Mouse (Mus musculus) heart, embryonic 13.5 days (tissue): Measurements from ENCODE around the gene Uimc1. TPM values are rescaled to one million over a fixed set of nuclear protein-coding genes. Genes with fewer than 3 reads are reported as not detected.

ENCODE experiments used
- ATAC-seq: fragments of 200-750 bp; cut with Nextera tagmentation; 2 replicates; pipeline ENCODE4 v1.8.0; 2017; ENCODE audit warnings: moderate TSS enrichment; ENCODE audit not compliant: insufficient number of reproducible peaks, low FRiP score, low TSS enrichment; ENCODE audit errors: extremely low read depth
- H3K27ac ChIP-seq: fragments of 300-500 bp; sonication (generic); replicated peaks from 2 replicates; pipeline ENCODE4 v1.5.1; 2015; ENCODE audit warnings: moderate library complexity, mild to moderate bottlenecking, inconsistent platforms
- H3K27me3 ChIP-seq: fragments of 300-500 bp; sonication (generic); replicated peaks from 2 replicates; pipeline ENCODE4 v1.6.1; 2015; ENCODE audit warnings: mild to moderate bottlenecking, inconsistent platforms
- H3K36me3 ChIP-seq: fragments of 300-500 bp; sonication (generic); 2 replicates; pipeline ENCODE4 v1.6.1; 2015; ENCODE audit warnings: mild to moderate bottlenecking, inconsistent platforms
- H3K4me1 ChIP-seq: fragments of 300-500 bp; sonication (generic); 2 replicates; pipeline ENCODE4 v1.6.1; 2015; ENCODE audit warnings: inconsistent platforms
- H3K4me2 ChIP-seq: fragments of 300-500 bp; sonication (generic); 2 replicates; pipeline ENCODE4 v1.6.1; 2015; ENCODE audit warnings: inconsistent platforms, mild to moderate bottlenecking, moderate library complexity
- H3K4me3 ChIP-seq: fragments of 300-500 bp; sonication (generic); 2 replicates; pipeline ENCODE4 v1.5.1; 2015; ENCODE audit warnings: moderate library complexity, mild to moderate bottlenecking, inconsistent platforms
- H3K9ac ChIP-seq: fragments of 300-500 bp; sonication (generic); 2 replicates; pipeline ENCODE4 v1.6.1; 2015; ENCODE audit warnings: inconsistent platforms, mild to moderate bottlenecking, moderate library complexity
- H3K9me3 ChIP-seq: fragments of 300-500 bp; sonication (generic); 2 replicates; pipeline ENCODE4 v1.6.1; 2016; ENCODE audit warnings: inconsistent platforms
- WGBS: fragments of 180-500 bp; shearing (Covaris S2); methylation state at CpG from one replicate; pipeline ENCODE4 v1.1.7; 2015; ENCODE audit warnings: mixed read lengths; 5-methylcytosine and 5-hydroxymethylcytosine counted together
- polyA plus RNA-seq: library from polyadenylated mRNA; unstranded; fragments of >200 nt; fragmentation: Nextera tagmentation; extraction: Ambion mirVana; gene quantifications from 2 replicates; pipeline ENCODE4 v1.2.1, GENCODE M21; 2015

The Uimc1 gene
- polyA plus RNA-seq, 1 experiment from 2014 or later, result 16.1 TPM

DNA sequence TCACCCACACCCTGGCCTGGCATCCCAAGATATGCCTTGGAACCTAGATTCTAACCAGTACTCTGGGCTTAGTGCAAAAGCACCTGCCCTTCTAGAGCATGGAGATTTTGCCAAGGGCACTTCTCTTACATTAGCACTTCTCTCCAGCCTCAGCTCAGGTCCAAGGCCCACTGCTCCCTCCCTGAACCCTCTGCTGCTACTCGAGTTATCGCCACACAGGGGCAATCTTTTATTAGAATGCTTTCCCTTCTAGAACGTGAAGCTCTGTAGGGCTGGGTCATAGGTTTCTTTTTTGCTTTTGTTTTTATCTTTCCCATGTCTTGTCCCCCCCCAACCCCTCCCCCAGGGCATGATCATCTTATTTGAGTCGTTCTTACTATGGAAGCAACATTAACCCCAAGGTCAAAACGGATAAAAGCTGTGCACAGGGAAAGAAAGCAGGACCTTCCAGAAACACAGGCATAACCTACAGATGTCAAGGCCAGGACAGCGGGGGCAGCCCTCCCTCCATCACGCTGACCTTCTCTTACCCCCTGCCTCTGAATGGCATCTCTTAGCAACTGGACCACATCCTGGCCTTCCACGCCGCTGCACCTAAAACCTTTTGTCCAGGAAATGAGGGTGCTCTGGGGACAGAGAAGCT lies 86.3 kb downstream of the Uimc1 start:
- no peak overlapping the region for H3K4me3 ChIP-seq
- no peak overlapping the region for H3K4me2 ChIP-seq
- no peak overlapping the region for H3K27ac ChIP-seq
- H3K9me3 ChIP-seq, result no peaks in the 10 kb centered on the region
- no peaks in the 10 kb centered on the region for H3K36me3 ChIP-seq
- H3K27me3 ChIP-seq, result peaks cover 47% of the 10 kb centered on the region
- ATAC-seq, result no peak
- WGBS, result 30% methylated on average over 9 of the region's 9 CpGs
- peaks cover 6% of the 10 kb centered on the region; the same call in 1 of the 2 replicates for H3K4me1 ChIP-seq
- no peak overlapping the region for H3K9ac ChIP-seq

DNA sequence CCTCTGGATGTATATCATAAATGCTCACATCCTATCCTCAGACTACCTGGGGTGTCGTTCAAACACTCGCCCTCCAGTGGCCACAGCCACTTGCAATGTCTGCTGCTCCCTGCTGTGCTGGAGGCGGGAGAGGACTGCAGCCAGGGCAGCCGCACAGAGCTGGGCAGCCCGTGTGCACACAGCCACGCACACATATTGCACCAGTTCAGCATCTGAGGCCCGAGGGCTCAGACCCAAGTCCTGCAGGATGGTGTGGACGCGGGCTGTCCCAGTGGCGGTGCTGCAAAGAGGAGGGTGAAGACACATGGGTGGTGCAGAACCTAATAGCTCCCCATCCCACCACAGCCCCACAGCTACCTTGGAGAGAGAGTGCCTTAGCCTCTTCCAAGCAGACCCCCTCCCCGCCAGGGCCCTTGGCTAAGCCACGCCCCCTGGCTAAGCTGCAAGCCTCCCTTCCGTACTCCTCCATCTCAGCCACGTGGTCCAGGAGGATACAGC lies 88.1 kb downstream of the Uimc1 start:
- Histone ChIP-seq H3K4me1 (peaks cover 6% of the 10 kb centered on the region; the same call in 1 of the 2 replicates), H3K9me3 (no peaks in the 10 kb centered on the region), H3K9ac (no peak overlapping the region), H3K27ac (no peak overlapping the region), H3K4me3 (no peak overlapping the region), H3K36me3 (no peaks in the 10 kb centered on the region), H3K4me2 (no peak overlapping the region), H3K27me3 (peaks cover 65% of the 10 kb centered on the region)
- ATAC-seq, result 0 out of 2 replicates have a peak, but pooled peaks have one; percentile 4
- WGBS, result 4% methylated on average over 14 of the region's 14 CpGs

DNA sequence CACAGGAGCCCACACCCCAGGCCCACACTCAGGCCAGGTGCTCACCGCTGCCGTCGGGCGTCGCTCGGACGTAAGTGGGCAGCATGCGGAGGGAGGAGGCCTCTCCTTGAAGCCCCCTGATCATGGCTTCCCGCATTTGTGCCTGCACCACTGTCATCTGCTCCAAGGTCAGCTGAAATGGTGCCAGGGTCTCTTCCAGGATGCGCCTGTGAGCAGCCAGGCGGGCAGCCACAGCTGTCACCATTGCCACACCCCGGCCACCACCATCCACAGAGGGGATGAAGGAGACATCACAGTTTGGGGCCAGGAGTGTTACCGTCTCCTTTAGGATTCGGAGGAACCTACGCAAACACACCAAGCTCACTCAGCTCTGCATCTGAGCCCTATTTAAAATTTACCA lies 89.0 kb downstream of the Uimc1 start:
- H3K9ac ChIP-seq, result no peak overlapping the region
- no peak overlapping the region for H3K4me3 ChIP-seq
- H3K27me3 ChIP-seq, result peaks cover 74% of the 10 kb centered on the region
- no peaks in the 10 kb centered on the region for H3K9me3 ChIP-seq
- H3K4me1 ChIP-seq, result peaks cover 6% of the 10 kb centered on the region; the same call in 1 of the 2 replicates
- 77% methylated on average over 15 of the region's 15 CpGs for WGBS
- no peak for ATAC-seq
- H3K4me2 ChIP-seq, result no peak overlapping the region
- H3K27ac ChIP-seq, result no peak overlapping the region
- H3K36me3 ChIP-seq, result no peaks in the 10 kb centered on the region

DNA sequence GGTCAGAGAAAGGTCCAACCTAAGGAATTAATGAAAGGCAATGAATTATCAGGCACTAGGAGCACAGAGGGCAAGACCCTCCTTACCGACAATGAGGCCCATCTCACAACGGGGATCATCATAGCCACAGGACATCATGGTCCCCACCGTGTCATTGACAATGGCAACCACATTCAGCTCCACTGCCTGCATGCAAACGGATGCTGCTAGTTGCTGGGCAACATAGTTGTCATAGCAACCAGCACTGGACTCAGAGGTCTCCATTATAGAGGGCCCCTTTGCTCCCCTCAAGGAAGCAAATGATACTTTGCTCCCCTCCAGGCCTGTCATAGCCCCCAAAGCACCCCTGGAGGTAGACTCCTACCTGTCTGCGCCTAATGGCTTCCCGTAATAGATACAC lies 91.5 kb downstream of the Uimc1 start:
- no peaks in the 10 kb centered on the region for H3K9me3 ChIP-seq
- no peaks in the 10 kb centered on the region for H3K36me3 ChIP-seq
- no peak overlapping the region for H3K4me3 ChIP-seq
- peaks cover 82% of the 10 kb centered on the region for H3K27me3 ChIP-seq
- no peak overlapping the region for H3K4me2 ChIP-seq
- 75% methylated on average over 6 of the region's 6 CpGs for WGBS
- peaks cover 6% of the 10 kb centered on the region; the same call in 1 of the 2 replicates for H3K4me1 ChIP-seq
- H3K9ac ChIP-seq, result no peak overlapping the region
- ATAC-seq, result no peak
- no peak overlapping the region for H3K27ac ChIP-seq

DNA sequence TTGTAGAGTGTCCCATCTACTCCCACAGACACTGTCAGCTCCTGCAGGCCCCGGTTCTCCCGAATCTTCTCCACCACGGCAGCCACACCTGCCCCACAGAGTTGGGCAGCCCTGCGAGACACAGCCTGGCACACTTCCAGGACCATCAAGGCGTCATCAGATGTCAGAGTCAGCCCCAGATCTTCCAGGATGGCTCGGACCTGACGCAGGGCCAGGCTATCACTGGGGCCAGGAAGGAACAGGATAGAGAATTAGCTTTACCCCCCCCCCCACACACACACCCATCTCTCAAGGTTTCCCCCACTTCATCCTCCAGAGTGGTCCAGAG lies 93.7 kb downstream of the Uimc1 start:
- no peak for ATAC-seq
- 58% methylated on average over 7 of the region's 7 CpGs for WGBS
- H3K36me3 ChIP-seq, result no peaks in the 10 kb centered on the region
- H3K4me1 ChIP-seq, result no peaks in the 10 kb centered on the region
- peaks cover 84% of the 10 kb centered on the region for H3K27me3 ChIP-seq
- no peak overlapping the region for H3K27ac ChIP-seq
- H3K9ac ChIP-seq, result no peak overlapping the region
- H3K9me3 ChIP-seq, result no peaks in the 10 kb centered on the region
- H3K4me3 ChIP-seq, result no peak overlapping the region
- no peak overlapping the region for H3K4me2 ChIP-seq

DNA sequence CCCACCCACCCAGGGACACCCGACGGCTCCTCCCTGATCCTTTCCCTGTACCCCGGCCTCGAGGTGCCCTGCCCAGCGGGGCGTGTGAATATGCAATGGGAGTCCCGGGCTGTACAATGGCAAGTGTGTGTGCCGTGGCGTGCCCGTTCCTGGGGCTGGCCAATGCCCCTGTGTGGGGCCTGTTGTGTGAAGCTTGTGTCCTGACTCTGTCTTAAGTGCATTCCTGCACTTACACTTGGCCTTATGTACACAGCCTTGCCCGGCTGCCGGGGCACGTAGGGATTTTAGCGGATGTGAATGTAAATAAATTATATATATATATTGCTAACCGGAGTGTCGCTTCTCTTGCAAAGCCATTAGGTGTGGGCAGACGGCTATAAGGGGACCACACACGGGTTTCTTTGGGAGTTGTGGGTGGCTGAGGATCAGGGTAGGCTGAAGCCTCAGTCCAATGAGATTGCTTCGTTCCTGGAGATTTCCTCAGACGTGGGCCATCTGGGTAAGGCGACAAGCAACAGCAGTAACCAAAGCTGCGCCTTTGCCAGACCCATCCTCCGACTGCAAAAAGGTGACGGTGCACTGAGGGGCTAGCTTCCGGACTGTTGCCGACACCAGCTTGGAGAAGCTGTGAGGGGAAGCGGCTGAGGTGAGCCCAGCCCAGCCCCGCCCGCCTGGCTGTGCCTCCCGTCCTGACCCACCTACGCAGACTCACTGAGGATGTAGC lies 94.2 kb downstream of the Uimc1 start:
- Histone ChIP-seq H3K4me1 (no peaks in the 10 kb centered on the region), H3K36me3 (no peaks in the 10 kb centered on the region), H3K4me2 (no peak overlapping the region)

DNA sequence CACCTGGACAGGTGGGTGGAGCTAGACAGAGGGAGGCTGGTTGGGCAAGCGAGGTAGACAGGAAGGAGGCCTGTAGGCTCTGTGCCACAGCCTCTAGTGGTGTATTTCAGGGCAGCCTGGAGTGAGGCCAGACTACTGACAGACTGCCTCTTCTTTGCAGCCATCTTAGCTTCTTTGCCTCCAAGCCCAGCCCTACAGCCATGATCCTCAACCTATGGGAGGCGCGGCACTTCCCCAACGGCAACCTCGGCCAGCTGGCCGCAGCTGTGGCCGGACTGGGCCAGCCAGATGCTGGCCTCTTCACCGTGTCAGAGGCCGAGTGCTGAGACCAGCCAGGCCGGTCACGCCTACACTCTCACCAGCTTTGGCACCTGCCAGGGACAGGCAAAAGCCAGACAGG lies 95.5 kb downstream of the Uimc1 start:
- no peak for ATAC-seq
- no peak overlapping the region for H3K4me2 ChIP-seq
- no peaks in the 10 kb centered on the region for H3K4me1 ChIP-seq
- 64% methylated on average over 11 of the region's 11 CpGs for WGBS
- H3K27ac ChIP-seq, result no peak overlapping the region
- no peak overlapping the region for H3K9ac ChIP-seq
- no peak overlapping the region for H3K4me3 ChIP-seq
- no peaks in the 10 kb centered on the region for H3K9me3 ChIP-seq
- no peaks in the 10 kb centered on the region for H3K36me3 ChIP-seq
- peaks cover 86% of the 10 kb centered on the region for H3K27me3 ChIP-seq

More for the DNA sequence above, 94.2 kb downstream of the Uimc1 start:
- no peaks in the 10 kb centered on the region for H3K9me3 ChIP-seq
- H3K27ac ChIP-seq, result no peak overlapping the region
- H3K9ac ChIP-seq, result no peak overlapping the region
- H3K27me3 ChIP-seq, result peaks cover 86% of the 10 kb centered on the region
- 67% methylated on average over 31 of the region's 31 CpGs for WGBS
- no peak overlapping the region for H3K4me3 ChIP-seq
- ATAC-seq, result no peak

DNA sequence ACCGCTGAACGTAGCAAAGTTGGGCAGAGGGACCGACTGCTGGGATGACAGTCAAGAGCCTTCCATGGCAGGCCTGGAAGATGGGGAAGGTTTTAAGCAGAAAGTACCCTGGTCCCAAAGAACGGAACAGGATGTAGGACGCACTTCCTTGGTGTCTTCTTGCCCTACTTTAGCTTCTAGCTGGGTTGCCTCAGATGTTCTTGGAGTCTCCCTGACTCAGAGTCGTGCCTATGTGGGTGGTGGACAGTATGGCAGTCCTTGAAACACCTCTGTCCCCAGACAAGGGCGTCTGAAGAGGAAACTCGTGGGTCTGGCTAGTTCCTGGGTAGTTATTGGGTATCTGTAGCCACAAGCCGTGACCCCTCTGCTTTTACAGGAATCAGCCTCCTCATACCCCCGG lies 98.0 kb downstream of the Uimc1 start:
- Histone ChIP-seq H3K9me3 (no peaks in the 10 kb centered on the region), H3K27me3 (peaks cover 75% of the 10 kb centered on the region), H3K4me1 (no peaks in the 10 kb centered on the region), H3K4me3 (no peak overlapping the region), H3K9ac (no peak overlapping the region), H3K27ac (no peak overlapping the region), H3K4me2 (no peak overlapping the region), H3K36me3 (no peaks in the 10 kb centered on the region)
- WGBS, result 56% methylated on average over 10 of the region's 10 CpGs
- no peak for ATAC-seq

DNA sequence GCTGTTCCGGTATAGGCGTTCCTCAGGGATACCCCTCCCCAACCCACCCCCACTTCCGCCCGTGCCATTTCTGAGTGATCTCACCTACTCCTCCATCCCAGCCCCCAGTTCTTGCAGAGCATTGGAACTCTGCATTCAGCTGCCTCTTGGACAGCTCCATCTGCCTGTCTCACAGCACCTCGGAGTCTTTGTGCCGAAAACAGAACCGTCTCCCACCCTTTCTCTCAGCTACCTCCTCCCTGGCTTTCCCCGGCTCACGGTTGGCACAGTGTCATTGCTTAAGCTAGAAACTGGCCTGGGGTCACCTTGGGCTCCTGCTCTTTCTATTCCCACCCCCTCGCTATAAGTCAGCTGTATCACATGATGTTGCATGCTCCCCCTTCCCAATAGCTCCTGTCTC lies 99.7 kb downstream of the Uimc1 start:
- Histone ChIP-seq H3K4me3 (no peak overlapping the region), H3K27me3 (peaks cover 59% of the 10 kb centered on the region), H3K36me3 (no peaks in the 10 kb centered on the region), H3K9me3 (no peaks in the 10 kb centered on the region), H3K9ac (no peak overlapping the region), H3K27ac (no peak overlapping the region), H3K4me2 (no peak overlapping the region), H3K4me1 (no peaks in the 10 kb centered on the region)
- 70% methylated on average over 10 of the region's 10 CpGs for WGBS
- ATAC-seq, result no peak

DNA sequence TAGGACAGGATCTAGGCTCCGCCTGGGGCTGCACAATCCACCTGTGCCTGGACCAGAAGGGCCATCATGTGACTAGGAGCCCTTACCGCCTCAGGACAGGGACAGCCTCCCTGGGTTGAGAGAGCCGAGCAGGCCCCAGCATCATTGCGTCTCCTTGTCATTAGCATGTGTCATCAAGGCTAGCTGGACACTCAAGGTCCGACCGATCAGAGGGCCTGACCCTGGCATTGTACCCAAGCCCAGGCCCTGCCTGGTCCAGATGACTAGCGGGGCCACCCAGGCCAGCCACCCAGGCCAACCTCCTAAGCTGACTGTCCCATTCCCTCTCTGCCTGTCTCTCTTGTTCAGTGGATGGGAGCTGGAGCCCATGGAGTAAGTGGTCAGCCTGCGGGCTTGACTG lies 102.5 kb downstream of the Uimc1 start:
- no peaks in the 10 kb centered on the region for H3K36me3 ChIP-seq
- H3K27me3 ChIP-seq, result peaks cover 46% of the 10 kb centered on the region
- H3K9ac ChIP-seq, result no peak overlapping the region
- no peaks in the 10 kb centered on the region for H3K9me3 ChIP-seq
- no peak overlapping the region for H3K4me2 ChIP-seq
- no peak for ATAC-seq
- no peak overlapping the region for H3K4me3 ChIP-seq
- WGBS, result 89% methylated on average over 8 of the region's 8 CpGs
- peaks cover 11% of the 10 kb centered on the region for H3K4me1 ChIP-seq
- no peak overlapping the region for H3K27ac ChIP-seq

DNA sequence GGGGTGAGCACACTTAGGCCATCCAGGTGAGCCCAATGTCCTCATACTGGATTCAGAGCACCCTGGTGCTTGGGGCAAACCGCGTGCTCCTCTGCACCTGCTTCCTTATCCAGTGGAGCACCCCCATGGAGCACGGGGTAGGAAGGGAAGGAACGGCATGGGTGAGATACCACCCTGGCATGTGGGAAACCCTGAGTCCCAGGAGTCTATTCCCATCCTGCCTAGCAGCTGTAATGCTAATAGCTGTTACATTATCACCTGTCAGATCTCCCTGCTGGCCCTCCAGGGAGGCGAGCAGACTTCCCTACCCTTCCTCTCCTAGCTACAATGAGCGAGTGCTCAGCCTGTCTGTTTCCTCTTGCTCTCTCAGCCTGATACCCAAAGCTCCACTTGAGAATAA lies 104.9 kb downstream of the Uimc1 start:
- WGBS, result 45% methylated on average over 6 of the region's 6 CpGs
- ATAC-seq, result no peak

DNA sequence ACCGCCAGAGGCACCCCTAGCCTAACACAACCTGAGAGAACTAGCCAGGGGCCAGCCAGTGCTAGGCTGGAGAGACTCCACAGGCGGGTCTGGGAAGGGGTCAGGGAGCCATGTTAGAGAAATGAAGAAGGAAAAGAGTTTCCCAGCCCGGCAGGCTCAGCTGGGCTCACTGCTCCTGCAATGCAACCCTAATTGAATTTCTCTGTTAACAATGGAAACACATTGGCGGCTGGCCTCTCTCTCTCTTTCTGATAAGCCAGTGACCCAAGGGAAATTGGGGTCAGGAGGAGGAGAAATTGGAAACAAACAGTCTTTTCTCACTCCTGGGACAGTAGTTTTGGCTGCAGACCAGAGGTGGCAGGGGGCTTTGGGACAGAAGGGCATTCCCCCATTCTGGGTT lies 105.5 kb downstream of the Uimc1 start:
- Histone ChIP-seq H3K27me3 (peaks cover 26% of the 10 kb centered on the region), H3K4me3 (no peak overlapping the region), H3K9me3 (no peaks in the 10 kb centered on the region), H3K4me1 (peaks cover 11% of the 10 kb centered on the region), H3K27ac (peak overlapping the region; percentile 56), H3K4me2 (no peak overlapping the region), H3K36me3 (no peaks in the 10 kb centered on the region), H3K9ac (no peak overlapping the region)
- no peak for ATAC-seq
- WGBS, result 22% methylated on average over 4 of the region's 4 CpGs

More for the DNA sequence above, 104.9 kb downstream of the Uimc1 start:
- no peaks in the 10 kb centered on the region for H3K9me3 ChIP-seq
- no peak overlapping the region for H3K4me2 ChIP-seq
- H3K27ac ChIP-seq, result no peak overlapping the region
- H3K4me3 ChIP-seq, result no peak overlapping the region
- H3K4me1 ChIP-seq, result peaks cover 11% of the 10 kb centered on the region
- no peak overlapping the region for H3K9ac ChIP-seq
- peaks cover 31% of the 10 kb centered on the region for H3K27me3 ChIP-seq
- no peaks in the 10 kb centered on the region for H3K36me3 ChIP-seq
